Mouse (Mus musculus): ENCODE results near the gene Stambpl1.

DNA sequence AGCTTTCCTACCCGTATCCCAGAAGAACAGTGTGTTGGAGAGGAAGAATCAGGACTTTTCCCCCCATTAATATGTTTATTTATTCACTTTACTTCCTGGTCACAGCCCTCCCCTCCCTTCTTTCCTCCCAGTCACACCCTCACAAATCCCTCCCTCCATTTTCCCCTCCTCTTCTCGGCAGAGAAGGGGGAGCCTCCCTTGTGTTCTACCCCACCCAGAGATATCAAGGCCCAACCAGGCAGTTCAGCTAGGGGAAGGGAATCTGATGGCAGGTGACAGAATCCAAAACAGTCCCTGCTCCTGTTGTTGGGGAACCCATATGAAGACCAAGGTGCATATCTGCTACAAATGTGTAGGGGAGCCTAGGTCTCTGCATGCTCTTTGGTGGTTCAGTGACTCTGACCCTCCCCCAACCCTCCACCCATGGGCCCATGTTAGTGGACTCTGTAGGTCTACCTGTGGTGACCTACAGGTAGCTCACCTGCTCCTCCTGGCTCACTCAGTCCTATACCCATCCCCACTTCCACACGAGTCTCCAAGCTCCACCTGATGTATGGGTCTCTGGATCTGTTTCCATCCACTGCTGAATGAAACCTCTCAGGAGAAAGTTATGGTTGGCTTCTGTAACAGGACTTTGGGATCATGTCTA lies 28.8 kb downstream of the Stambpl1 start:
- TF ChIP-seq CTCF (IDR thresholded peaks at IDR 0.05; ENCODE audit: low read depth), result no peak
- no peak for TF ChIP-seq EP300 (IDR thresholded peaks at IDR 0.05; ENCODE audit: low read depth)
